8 mouse cellular contexts compared by ENCODE assay signal in genomic region chr6:87671771-87672517, GRCm38 (mm10). TPM values are rescaled to one million over a fixed set of nuclear protein-coding genes. Genes with fewer than 3 reads are reported as not detected.
DNase-seq lines count a peak whose midpoint lies in the region; ATAC-seq lines count a peak whose summit lies in the region.

Aplf (minus strand) TSS chr6:87672193.

- peak; percentile 100 for ATAC-seq in inflammation-experienced regulatory T-cells, adult 6 months
- peak; percentile 93 for ATAC-seq in megakaryocyte-erythroid progenitor cell, adult 5-6 weeks (replicated peaks; ENCODE audit: low FRiP score, low TSS enrichment, poor library complexity, severe bottlenecking)

- peak; percentile 91 to 95 for DNase-seq in adrenal gland, adult (ENCODE audit: inconsistent age in 2 of 2, low spot score in 1 of 2)
- DNase-seq in embryo, embryonic 10.5 days (ENCODE audit: low spot score): peak; percentile 99
- peak; percentile 89 for DNase-seq in gastrocnemius, postnatal 14 days
- peak; percentile 92 to 94 for DNase-seq in left cerebral cortex, postnatal 10 days (ENCODE audit: extremely low spot score in 1 of 2, low spot score in 2 of 2)
- peak; percentile 85 for DNase-seq in right cerebral cortex, postnatal 25 days
- DNase-seq in urinary bladder, postnatal 4 days (ENCODE audit: low spot score in 2 of 2): peak; percentile 84 to 85

- intact Hi-C loops in gastrocnemius, postnatal 14 days (cut with DNase I; ENCODE audit: low total_unique reads): loop anchor here (5.0 to 10.0 kb wide), 2 partner anchors 50 to 207 kb away; no protein-coding TSS in a partner anchor
- intact Hi-C loops in left cerebral cortex, postnatal 10 days (cut with DNase I): loop anchor here (10.0 kb wide), 1 partner anchor 277 kb away; no protein-coding TSS in a partner anchor

RNA-seq across cellular contexts. Expression of gene Aplf, which starts in this region (rescaled TPM):
- 1 to 10 TPM; 2.8 to 3.4 TPM for total RNA-seq in gastrocnemius, postnatal 14 days (2021)
- polyA plus RNA-seq in inflammation-experienced regulatory T-cells, adult 6 months (2017; shearing (Covaris generic)): 1 to 10 TPM; 4.3 to 5.4 (median 4.8) TPM
- total RNA-seq in left cerebral cortex, postnatal 10 days (2021): 10 to 100 TPM; 10.8 to 12.8 TPM
- 33.8 and 34.2 TPM in 2 replicates for total RNA-seq in megakaryocyte-erythroid progenitor cell, adult 5-6 weeks (2014; fragmentation: Nextera tagmentation)
- 44.0 and 61.1 TPM in 2 replicates for total RNA-seq in megakaryocyte-erythroid progenitor cell, adult 5-6 weeks (2017)

Comparison
In these comparisons a context has a peak if more than half of its experiments do, and no peak if none do; other contexts are left out.
1. Peak in every context shown above with its lines: DNase-seq and ATAC-seq.